Mouse (Mus musculus): ENCODE measurements around the gene Camk2d. TPM values are rescaled to one million over a fixed set of nuclear protein-coding genes. Genes with fewer than 3 reads are reported as not detected.

Gene Camk2d
- polyA plus RNA-seq, 1 experiment from 2014 or later, result 16.5 TPM

DNA sequence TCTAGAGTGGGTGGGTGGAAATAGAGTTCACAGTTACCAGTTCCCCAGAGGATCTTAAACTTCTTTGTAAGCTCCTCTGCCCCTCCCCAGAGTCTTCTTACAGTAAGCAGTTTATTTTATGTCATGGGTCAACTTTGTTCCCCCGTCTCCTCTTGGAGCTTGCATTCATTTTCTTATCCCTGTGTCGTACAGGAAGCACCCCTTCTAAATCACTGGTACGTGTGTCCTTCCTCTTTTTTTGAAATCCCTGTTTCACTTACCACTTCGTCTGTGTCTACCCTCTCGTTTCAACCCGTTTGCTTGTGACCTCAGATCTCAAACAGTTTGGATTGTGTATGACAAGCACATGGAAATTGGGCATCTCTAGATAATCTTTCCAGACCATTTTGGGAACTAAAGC lies 174.0 kb downstream of the Camk2d start:
- no peaks in the 10 kb centered on the region for H3K9me3 ChIP-seq (ENCODE audit: control insufficient read depth, low read length)
- H3K4me3 ChIP-seq (ENCODE audit: low read depth, low read length), result no peak overlapping the region
- H3K36me3 ChIP-seq (ENCODE audit: control insufficient read depth, insufficient read depth, low read length), result no peaks in the 10 kb centered on the region
- H3K27me3 ChIP-seq (ENCODE audit: control insufficient read depth, insufficient read depth, low read length), result no peaks in the 10 kb centered on the region
- no peak overlapping the region for H3K9ac ChIP-seq (ENCODE audit: low read length)
- ATAC-seq (replicated peaks; ENCODE audit: low FRiP score) (no peak), DNase-seq (ENCODE audit: low spot score) (no peak)
- WGBS, result 83% methylated on average over 6 of the region's 6 CpGs
- H3K4me1 ChIP-seq (replicated peaks; ENCODE audit: control insufficient read depth, insufficient read depth, low read length), result no peaks in the 10 kb centered on the region
- no peak overlapping the region for H3K4me2 ChIP-seq (ENCODE audit: low read depth, low read length, severe bottlenecking)
- no peak overlapping the region for H3K27ac ChIP-seq (ENCODE audit: low read depth, low read length)

DNA sequence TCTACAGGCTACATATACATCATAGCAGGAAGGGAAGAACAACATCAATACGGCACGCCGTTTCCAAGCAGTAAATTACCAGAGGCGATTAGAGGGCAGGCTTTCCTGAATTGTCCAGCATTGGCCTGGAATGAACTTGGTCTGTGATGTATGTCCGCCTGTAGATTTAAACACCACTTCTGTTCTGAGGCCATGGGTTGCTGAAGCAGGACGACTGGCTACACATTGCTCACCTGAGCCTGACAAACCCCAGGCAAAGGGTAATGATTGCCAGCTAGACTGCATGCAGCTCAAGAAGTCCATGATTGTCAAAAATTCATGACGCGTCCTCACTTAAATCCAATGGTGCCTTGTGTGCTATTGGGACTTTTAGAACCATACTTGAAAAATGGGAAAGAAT lies 174.9 kb downstream of the Camk2d start:
- Histone ChIP-seq H3K4me3 (ENCODE audit: low read depth, low read length) (no peak overlapping the region), H3K9me3 (ENCODE audit: control insufficient read depth, low read length) (no peaks in the 10 kb centered on the region), H3K27me3 (ENCODE audit: control insufficient read depth, insufficient read depth, low read length) (no peaks in the 10 kb centered on the region), H3K4me1 (replicated peaks; ENCODE audit: control insufficient read depth, insufficient read depth, low read length) (no peaks in the 10 kb centered on the region), H3K4me2 (ENCODE audit: low read depth, low read length, severe bottlenecking) (no peak overlapping the region), H3K9ac (ENCODE audit: low read length) (no peak overlapping the region), H3K27ac (ENCODE audit: low read depth, low read length) (no peak overlapping the region), H3K36me3 (ENCODE audit: control insufficient read depth, insufficient read depth, low read length) (no peaks in the 10 kb centered on the region)
- ATAC-seq (replicated peaks; ENCODE audit: low FRiP score) (0 out of 2 replicates have a peak, but pooled peaks have one; percentile 6), DNase-seq (ENCODE audit: low spot score) (no peak)
- WGBS, result 80% methylated on average over 8 of the region's 8 CpGs

- H3K27ac ChIP-seq (ENCODE audit: low read depth, low read length), result no peak overlapping the region
- no peak overlapping the region for H3K9ac ChIP-seq (ENCODE audit: low read length)
- no peak overlapping the region for H3K4me2 ChIP-seq (ENCODE audit: low read depth, low read length, severe bottlenecking)
- DNase-seq (ENCODE audit: low spot score) (peak; percentile 86), ATAC-seq (replicated peaks; ENCODE audit: low FRiP score) (peak; percentile 94)
- WGBS, result 22% methylated on average over 6 of the region's 6 CpGs
- no peaks in the 10 kb centered on the region for H3K9me3 ChIP-seq (ENCODE audit: control insufficient read depth, low read length)
- no peak overlapping the region for H3K4me3 ChIP-seq (ENCODE audit: low read depth, low read length)
- H3K27me3 ChIP-seq (ENCODE audit: control insufficient read depth, insufficient read depth, low read length), result no peaks in the 10 kb centered on the region
- H3K36me3 ChIP-seq (ENCODE audit: control insufficient read depth, insufficient read depth, low read length), result no peaks in the 10 kb centered on the region
- H3K4me1 ChIP-seq (replicated peaks; ENCODE audit: control insufficient read depth, insufficient read depth, low read length), result no peaks in the 10 kb centered on the region
Measured at GRCm38 (mm10) chr3:126771541-126771940, 175.4 kb downstream of the Camk2d start.

- Histone ChIP-seq H3K27me3 (ENCODE audit: control insufficient read depth, insufficient read depth, low read length) (no peaks in the 10 kb centered on the region), H3K9me3 (ENCODE audit: control insufficient read depth, low read length) (no peaks in the 10 kb centered on the region), H3K4me1 (replicated peaks; ENCODE audit: control insufficient read depth, insufficient read depth, low read length) (no peaks in the 10 kb centered on the region), H3K4me3 (ENCODE audit: low read depth, low read length) (no peak overlapping the region), H3K27ac (ENCODE audit: low read depth, low read length) (no peak overlapping the region), H3K36me3 (ENCODE audit: control insufficient read depth, insufficient read depth, low read length) (no peaks in the 10 kb centered on the region), H3K4me2 (ENCODE audit: low read depth, low read length, severe bottlenecking) (no peak overlapping the region), H3K9ac (ENCODE audit: low read length) (no peak overlapping the region)
- no peak for ATAC-seq (replicated peaks; ENCODE audit: low FRiP score)
- DNase-seq (ENCODE audit: low spot score), result no peak
Measured at GRCm38 (mm10) chr3:126776001-126776400, 179.9 kb downstream of the Camk2d start.

DNA sequence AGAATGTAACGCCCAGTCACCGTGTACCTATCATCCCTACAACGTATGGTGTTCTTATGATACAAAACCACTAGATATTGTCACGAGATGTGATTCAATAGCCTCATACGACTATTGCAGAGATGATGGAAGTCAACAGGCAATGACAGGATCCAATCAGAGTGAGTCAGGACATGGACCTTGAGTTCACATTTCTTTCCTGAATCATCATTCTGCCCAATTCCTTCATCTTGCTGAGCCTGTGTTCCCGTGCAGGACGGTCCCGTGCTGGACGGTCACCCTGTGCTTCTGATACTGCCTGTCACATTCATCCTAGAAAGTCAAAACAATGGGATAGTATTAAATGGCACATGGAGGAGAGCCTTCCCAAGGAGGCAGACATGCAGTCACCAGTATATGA lies 181.0 kb downstream of the Camk2d start:
- Histone ChIP-seq H3K9ac (ENCODE audit: low read length) (no peak overlapping the region), H3K27me3 (ENCODE audit: control insufficient read depth, insufficient read depth, low read length) (no peaks in the 10 kb centered on the region), H3K9me3 (ENCODE audit: control insufficient read depth, low read length) (no peaks in the 10 kb centered on the region), H3K36me3 (ENCODE audit: control insufficient read depth, insufficient read depth, low read length) (no peaks in the 10 kb centered on the region), H3K4me2 (ENCODE audit: low read depth, low read length, severe bottlenecking) (no peak overlapping the region), H3K27ac (ENCODE audit: low read depth, low read length) (no peak overlapping the region), H3K4me3 (ENCODE audit: low read depth, low read length) (no peak overlapping the region), H3K4me1 (replicated peaks; ENCODE audit: control insufficient read depth, insufficient read depth, low read length) (no peaks in the 10 kb centered on the region)
- WGBS, result 92% methylated on average over 9 of the region's 9 CpGs
- ATAC-seq (replicated peaks; ENCODE audit: low FRiP score) (no peak), DNase-seq (ENCODE audit: low spot score) (no peak)

- Histone ChIP-seq H3K4me3 (ENCODE audit: low read depth, low read length) (no peak overlapping the region), H3K4me1 (replicated peaks; ENCODE audit: control insufficient read depth, insufficient read depth, low read length) (no peaks in the 10 kb centered on the region), H3K27me3 (ENCODE audit: control insufficient read depth, insufficient read depth, low read length) (no peaks in the 10 kb centered on the region), H3K9me3 (ENCODE audit: control insufficient read depth, low read length) (no peaks in the 10 kb centered on the region), H3K36me3 (ENCODE audit: control insufficient read depth, insufficient read depth, low read length) (no peaks in the 10 kb centered on the region), H3K9ac (ENCODE audit: low read length) (no peak overlapping the region), H3K27ac (ENCODE audit: low read depth, low read length) (no peak overlapping the region), H3K4me2 (ENCODE audit: low read depth, low read length, severe bottlenecking) (no peak overlapping the region)
- DNase-seq (ENCODE audit: low spot score), result no peak
- 86% methylated on average over 1 of the region's 1 CpGs for WGBS
- ATAC-seq (replicated peaks; ENCODE audit: low FRiP score), result no peak
Measured at GRCm38 (mm10) chr3:126777879-126778278, 181.8 kb downstream of the Camk2d start.

- Histone ChIP-seq H3K9me3 (ENCODE audit: control insufficient read depth, low read length) (no peaks in the 10 kb centered on the region), H3K27me3 (ENCODE audit: control insufficient read depth, insufficient read depth, low read length) (no peaks in the 10 kb centered on the region), H3K9ac (ENCODE audit: low read length) (no peak overlapping the region), H3K4me2 (ENCODE audit: low read depth, low read length, severe bottlenecking) (no peak overlapping the region), H3K36me3 (ENCODE audit: control insufficient read depth, insufficient read depth, low read length) (no peaks in the 10 kb centered on the region), H3K4me1 (replicated peaks; ENCODE audit: control insufficient read depth, insufficient read depth, low read length) (no peaks in the 10 kb centered on the region), H3K4me3 (ENCODE audit: low read depth, low read length) (no peak overlapping the region), H3K27ac (ENCODE audit: low read depth, low read length) (no peak overlapping the region)
- ATAC-seq (replicated peaks; ENCODE audit: low FRiP score), result no peak
- WGBS, result 83% methylated on average over 5 of the region's 5 CpGs
- no peak for DNase-seq (ENCODE audit: low spot score)
Measured at GRCm38 (mm10) chr3:126780014-126780615, 184.0 kb downstream of the Camk2d start.

DNA sequence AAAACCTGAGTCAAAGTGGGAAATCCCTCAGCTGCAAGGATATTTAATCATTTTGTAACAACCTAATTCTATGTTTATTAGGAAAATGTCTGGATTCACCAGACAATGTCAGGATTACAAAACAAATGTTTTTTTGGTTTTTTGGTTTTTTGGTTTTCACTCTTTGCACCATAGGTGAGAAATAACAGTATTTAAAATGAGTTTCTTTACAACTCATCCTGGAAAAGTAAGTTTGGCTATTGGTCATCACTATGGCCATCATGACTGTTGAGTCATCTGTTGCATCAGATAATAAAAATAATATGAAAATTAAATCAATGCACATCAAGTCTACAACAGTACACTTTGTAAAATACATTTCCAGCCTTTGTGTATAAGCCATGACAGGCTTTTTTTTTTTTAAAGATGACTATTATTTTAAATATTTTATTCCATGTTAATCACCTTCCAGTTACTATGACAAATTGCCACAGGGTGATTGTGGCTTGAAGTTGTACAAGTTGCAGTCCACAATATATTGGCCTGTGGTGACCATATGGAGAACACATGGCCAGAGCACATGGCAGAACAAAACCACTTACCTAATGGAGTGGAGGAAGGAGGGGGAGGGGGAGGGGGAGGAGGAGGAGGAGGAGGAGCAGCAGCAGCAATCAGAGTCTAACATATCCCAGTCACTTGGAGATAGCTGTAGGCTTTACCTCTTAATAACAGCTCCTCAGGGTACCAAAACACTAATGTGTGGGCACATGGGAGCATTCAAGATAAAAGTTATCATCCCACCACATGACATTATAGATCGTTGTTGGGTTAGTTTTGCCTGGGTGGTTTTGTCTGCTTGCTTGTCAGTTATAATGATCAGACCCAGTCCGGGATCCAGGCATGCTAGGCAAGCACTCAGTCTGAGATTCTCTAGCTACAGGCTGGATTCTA lies 197.2 kb downstream of the Camk2d start:
- H3K4me3 ChIP-seq (ENCODE audit: low read depth, low read length), result no peak overlapping the region
- ATAC-seq (replicated peaks; ENCODE audit: low FRiP score) (no peak), DNase-seq (ENCODE audit: low spot score) (no peak)
- no peaks in the 10 kb centered on the region for H3K27me3 ChIP-seq (ENCODE audit: control insufficient read depth, insufficient read depth, low read length)
- no peak overlapping the region for H3K27ac ChIP-seq (ENCODE audit: low read depth, low read length)
- no peaks in the 10 kb centered on the region for H3K4me1 ChIP-seq (replicated peaks; ENCODE audit: control insufficient read depth, insufficient read depth, low read length)
- no peaks in the 10 kb centered on the region for H3K9me3 ChIP-seq (ENCODE audit: control insufficient read depth, low read length)
- H3K36me3 ChIP-seq (ENCODE audit: control insufficient read depth, insufficient read depth, low read length), result no peaks in the 10 kb centered on the region
- WGBS, result 89% methylated on average over 2 of the region's 2 CpGs
- H3K9ac ChIP-seq (ENCODE audit: low read length), result no peak overlapping the region
- H3K4me2 ChIP-seq (ENCODE audit: low read depth, low read length, severe bottlenecking), result no peak overlapping the region
